Mouse (Mus musculus): ENCODE measurements at regions not wholly inside any gene's neighbourhood (a gene's known extent, or its start where the extent isn't known, plus 50 kb on each side); places are given as distances from the start of the nearest gene placed in this dataset.

GRCm38 (mm10) chr6:49764746-49765145, 57.8 kb upstream of the Npy start:
- H3K27me3 ChIP-seq (ENCODE audit: control insufficient read depth, insufficient read depth, insufficient read length), result no peaks in the 10 kb centered on the region
- TF ChIP-seq USF1 (IDR thresholded peaks at IDR 0.05; ENCODE audit: low read depth) (no peak), MYOG (IDR thresholded peaks at IDR 0.05; ENCODE audit: control insufficient read depth, extremely low read depth, insufficient read length) (no peak), CTCF (IDR thresholded peaks at IDR 0.05; ENCODE audit: control insufficient read depth, insufficient read depth, insufficient read length) (no peak), CEBPB (IDR thresholded peaks at IDR 0.05; ENCODE audit: low read depth) (no peak), MAX (IDR thresholded peaks at IDR 0.05) (no peak), FOSL1 (IDR thresholded peaks at IDR 0.05; ENCODE audit: insufficient read depth, low read length, poor library complexity, severe bottlenecking) (no peak), MYOD1 (IDR thresholded peaks at IDR 0.05; ENCODE audit: control insufficient read depth, insufficient read length, low read depth) (no peak)
- no peaks in the 10 kb centered on the region for H3K79me2 ChIP-seq (ENCODE audit: control insufficient read depth, insufficient read depth)
- H3ac ChIP-seq (ENCODE audit: control insufficient read depth, insufficient read length, low read depth), result no peak overlapping the region
- H3K79me3 ChIP-seq (ENCODE audit: low read depth), result no peaks in the 10 kb centered on the region
- no peak overlapping the region for H3K4me3 ChIP-seq (ENCODE audit: insufficient read depth, poor library complexity, severe bottlenecking)
- no peaks in the 10 kb centered on the region for H3K36me3 ChIP-seq (ENCODE audit: control insufficient read depth, insufficient read depth)

- TF ChIP-seq CTCF (IDR thresholded peaks at IDR 0.05; ENCODE audit: control insufficient read depth, insufficient read depth, insufficient read length), result no peak
- no peak for TF ChIP-seq MAX (IDR thresholded peaks at IDR 0.05)
- no peak for TF ChIP-seq MYOD1 (IDR thresholded peaks at IDR 0.05; ENCODE audit: control insufficient read depth, insufficient read length, low read depth)
- TF ChIP-seq MYOG (IDR thresholded peaks at IDR 0.05; ENCODE audit: control insufficient read depth, extremely low read depth, insufficient read length), result no peak
- no peaks in the 10 kb centered on the region for H3K27me3 ChIP-seq (ENCODE audit: control insufficient read depth, insufficient read depth, insufficient read length)
Observed at GRCm38 (mm10) chr6:49769904-49770720, 52.4 kb upstream of the Npy start.

More at GRCm38 (mm10) chr6:49769904-49770720, 52.4 kb upstream of the Npy start:
- Histone ChIP-seq H3K4me3 (ENCODE audit: insufficient read depth, poor library complexity, severe bottlenecking) (no peak overlapping the region), H3K79me2 (ENCODE audit: control insufficient read depth, insufficient read depth) (no peaks in the 10 kb centered on the region), H3ac (ENCODE audit: control insufficient read depth, insufficient read length, low read depth) (no peak overlapping the region), H3K79me3 (ENCODE audit: low read depth) (no peaks in the 10 kb centered on the region), H3K36me3 (ENCODE audit: control insufficient read depth, insufficient read depth) (no peaks in the 10 kb centered on the region)

Measured in C2C12 (cell line).